Mouse (Mus musculus) ES-Bruce4 (cell line): ENCODE measurements around the gene Mrpl52.

Source experiments
- CTCF ChIP-seq: IDR thresholded peaks from one replicate; pipeline ENCODE4 v1.8.1; 2011; ENCODE audit warnings: low read depth, low read length
- POLR2A ChIP-seq: IDR thresholded peaks from one replicate; pipeline ENCODE4 v1.8.1; 2011; ENCODE audit warnings: low read length; ENCODE audit not compliant: insufficient read depth

DNA sequence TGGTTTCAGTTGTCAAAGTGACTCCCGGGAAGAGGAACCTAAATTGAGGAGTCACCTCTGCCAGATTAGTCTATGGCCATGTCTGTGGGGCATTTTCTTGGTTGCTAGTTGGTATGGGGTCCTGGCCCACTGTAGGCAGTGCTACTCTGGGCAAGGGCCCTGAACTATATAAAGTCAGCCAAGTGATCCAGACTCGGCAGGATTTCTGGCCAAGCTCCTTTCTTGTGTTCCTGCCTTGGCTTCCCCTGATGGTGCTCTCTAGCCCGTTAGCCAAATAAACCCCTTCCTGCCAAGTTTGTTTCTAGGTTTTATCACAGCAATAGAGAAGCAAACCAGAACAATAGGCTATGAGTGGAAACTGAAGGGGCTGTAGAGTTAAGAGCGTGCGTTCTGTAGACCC is 48.0 kb downstream of the Mrpl52 start:
- no peak for TF ChIP-seq CTCF
- no peak for TF ChIP-seq POLR2A
